Mouse (Mus musculus): ENCODE measurements around the gene Macrod2.

The Macrod2 gene

GRCm38 (mm10) chr2:141859220-141859619 is 1464.1 kb downstream of the Macrod2 start:
- no peak for DNase-seq (ENCODE audit: low spot score in 2 of 2)

GRCm38 (mm10) chr2:141861679-141862268 is 1466.7 kb downstream of the Macrod2 start:
- DNase-seq (ENCODE audit: low spot score in 2 of 2) = no peak

- DNase-seq (ENCODE audit: low spot score in 2 of 2) = no peak
Observed at GRCm38 (mm10) chr2:141862531-141863265, 1467.6 kb downstream of the Macrod2 start.

GRCm38 (mm10) chr2:141863628-141864165 is 1468.6 kb downstream of the Macrod2 start:
- DNase-seq (ENCODE audit: low spot score in 2 of 2) = no peak

GRCm38 (mm10) chr2:141870930-141871329 is 1475.8 kb downstream of the Macrod2 start:
- DNase-seq (ENCODE audit: low spot score in 2 of 2) = no peak

- no peak for DNase-seq (ENCODE audit: low spot score in 2 of 2)
Observed at GRCm38 (mm10) chr2:141876155-141876851, 1481.2 kb downstream of the Macrod2 start.

GRCm38 (mm10) chr2:141876958-141877357 is 1481.8 kb downstream of the Macrod2 start:
- no peak for DNase-seq (ENCODE audit: low spot score in 2 of 2)

GRCm38 (mm10) chr2:141878473-141878872 is 1483.4 kb downstream of the Macrod2 start:
- no peak for DNase-seq (ENCODE audit: low spot score in 2 of 2)

GRCm38 (mm10) chr2:141879711-141880110 is 1484.6 kb downstream of the Macrod2 start:
- DNase-seq (ENCODE audit: low spot score in 2 of 2) = no peak

- no peak for DNase-seq (ENCODE audit: low spot score in 2 of 2)
Observed at GRCm38 (mm10) chr2:141886694-141887474, 1491.8 kb downstream of the Macrod2 start.

- no peak for DNase-seq (ENCODE audit: low spot score in 2 of 2)
Observed at GRCm38 (mm10) chr2:141889497-141889896, 1494.4 kb downstream of the Macrod2 start.

GRCm38 (mm10) chr2:141897951-141898350 is 1502.8 kb downstream of the Macrod2 start:
- no peak for DNase-seq (ENCODE audit: low spot score in 2 of 2)

- no peak for DNase-seq (ENCODE audit: low spot score in 2 of 2)
Observed at GRCm38 (mm10) chr2:141911831-141912447, 1516.8 kb downstream of the Macrod2 start.

- no peak for DNase-seq (ENCODE audit: low spot score in 2 of 2)
Observed at GRCm38 (mm10) chr2:141913486-141913885, 1518.4 kb downstream of the Macrod2 start.

- no peak for DNase-seq (ENCODE audit: low spot score in 2 of 2)
Observed at GRCm38 (mm10) chr2:141913894-141914293, 1518.8 kb downstream of the Macrod2 start.

GRCm38 (mm10) chr2:141920377-141920992 is 1525.4 kb downstream of the Macrod2 start:
- no peak for DNase-seq (ENCODE audit: low spot score in 2 of 2)

GRCm38 (mm10) chr2:141935130-141935529 is 1540.0 kb downstream of the Macrod2 start:
- no peak for DNase-seq (ENCODE audit: low spot score in 2 of 2)

- no peak for DNase-seq (ENCODE audit: low spot score in 2 of 2)
Observed at GRCm38 (mm10) chr2:141954795-141955194, 1559.7 kb downstream of the Macrod2 start.

- no peak for DNase-seq (ENCODE audit: low spot score in 2 of 2)
Observed at GRCm38 (mm10) chr2:141955197-141955596, 1560.1 kb downstream of the Macrod2 start.

- DNase-seq (ENCODE audit: low spot score in 2 of 2) = no peak
Observed at GRCm38 (mm10) chr2:141962868-141963267, 1567.8 kb downstream of the Macrod2 start.

Measured in urinary bladder, adult 18-20 months (tissue).